Mouse (Mus musculus): ENCODE measurements around the gene Sec14l1. TPM values are rescaled to one million over a fixed set of nuclear protein-coding genes. Genes with fewer than 3 reads are reported as not detected.

Sec14l1 gene
- total and polyA plus RNA-seq, 3 experiments: 42.0 to 55.9 TPM; not detected in 1

GRCm38 (mm10) chr11:117076576-117077196, 38.3 kb upstream of the Sec14l1 start (continued):
- TF ChIP-seq ETS1 (IDR thresholded peaks at IDR 0.05; ENCODE audit: low read depth, low read length) (peak; percentile 40; the same call in 1 of the 2 replicates), SIN3A (IDR thresholded peaks at IDR 0.05; ENCODE audit: low read length) (peak; percentile 99), CHD1 (IDR thresholded peaks at IDR 0.05; ENCODE audit: low read depth, low read length) (no peak), NRF1 (IDR thresholded peaks at IDR 0.05; ENCODE audit: insufficient read depth, low read depth, low read length, poor library complexity, severe bottlenecking) (no peak), TAL1 (IDR thresholded peaks at IDR 0.05; ENCODE audit: low read length) (no peak), POLR2AphosphoS5 (IDR thresholded peaks at IDR 0.05; ENCODE audit: borderline replicate concordance, low read depth, low read length) (no peak), ELF1 (IDR thresholded peaks at IDR 0.05; ENCODE audit: low read depth, low read length) (peak; percentile 94), HCFC1 (IDR thresholded peaks at IDR 0.05; ENCODE audit: low read depth, low read length) (peak; percentile 94), KAT2A (conservative IDR thresholded peaks at IDR 0.05; ENCODE audit: low read depth, low read length) (peak; percentile 71), MAX (IDR thresholded peaks at IDR 0.05; ENCODE audit: low read length) (peak; percentile 84), POLR2A (IDR thresholded peaks at IDR 0.05; ENCODE audit: control insufficient read depth in 1 of 2, insufficient read depth in 1 of 2, low read depth in 1 of 2, low read length in 2 of 2, poor library complexity in 1 of 2) (peak; percentile 83 to 97; a peak in 3 of 4 replicates), RAD21 (IDR thresholded peaks at IDR 0.05; ENCODE audit: low read depth, low read length) (no peak)

- Histone ChIP-seq H3K27ac (ENCODE audit: control insufficient read depth, low read depth, low read length) (peak overlapping the region; percentile 66), H3K79me2 (ENCODE audit: control insufficient read depth, insufficient read depth, low read length, poor library complexity) (peaks cover 30% of the 10 kb centered on the region), H3K9ac (ENCODE audit: control insufficient read depth, low read depth, low read length, poor library complexity, severe bottlenecking) (peak overlapping the region; percentile 88), H3K36me3 (ENCODE audit: control insufficient read depth in 1 of 2, insufficient read depth in 2 of 2, low read length in 2 of 2) (peaks cover 4 to 30% of the 10 kb centered on the region in 2 experiments), H3K4me3 (ENCODE audit: control insufficient read depth in 1 of 2, insufficient read depth in 1 of 2, low read depth in 2 of 2, low read length in 2 of 2) (peak overlapping the region; percentile 74), H3K9me3 (replicated peaks; ENCODE audit: insufficient read depth, low read length) (no peaks in the 10 kb centered on the region), H3K27me3 (ENCODE audit: control insufficient read depth in 1 of 2, insufficient read depth in 2 of 2, low read length in 2 of 2) (no peaks in the 10 kb centered on the region), H3K4me1 (ENCODE audit: control insufficient read depth in 1 of 2, insufficient read depth in 2 of 2, low read length in 2 of 2) (peaks cover 7 to 48% of the 10 kb centered on the region in 2 experiments)
- TF ChIP-seq CHD2 (IDR thresholded peaks at IDR 0.05; ENCODE audit: low read length) (no peak), CHD1 (IDR thresholded peaks at IDR 0.05; ENCODE audit: low read depth, low read length) (peak; percentile 95; the same call in 1 of the 2 replicates)
- DNase-seq (ENCODE audit: low read depth, low spot score): no peak
Observed at GRCm38 (mm10) chr11:117077227-117077626, 37.7 kb upstream of the Sec14l1 start.

- Histone ChIP-seq H3K9ac (ENCODE audit: control insufficient read depth, low read depth, low read length, poor library complexity, severe bottlenecking) (peak overlapping the region; percentile 88), H3K27me3 (ENCODE audit: control insufficient read depth in 1 of 2, insufficient read depth in 2 of 2, low read length in 2 of 2) (no peaks in the 10 kb centered on the region), H3K27ac (ENCODE audit: control insufficient read depth, low read depth, low read length) (peak overlapping the region; percentile 5), H3K79me2 (ENCODE audit: control insufficient read depth, insufficient read depth, low read length, poor library complexity) (peaks cover 30% of the 10 kb centered on the region), H3K4me1 (ENCODE audit: control insufficient read depth in 1 of 2, insufficient read depth in 2 of 2, low read length in 2 of 2) (peaks cover 7 to 48% of the 10 kb centered on the region in 2 experiments), H3K36me3 (ENCODE audit: control insufficient read depth in 1 of 2, insufficient read depth in 2 of 2, low read length in 2 of 2) (peaks cover 4 to 30% of the 10 kb centered on the region in 2 experiments), H3K4me3 (ENCODE audit: control insufficient read depth in 1 of 2, insufficient read depth in 1 of 2, low read depth in 2 of 2, low read length in 2 of 2) (peak overlapping the region; percentile 74), H3K9me3 (replicated peaks; ENCODE audit: insufficient read depth, low read length) (no peaks in the 10 kb centered on the region)
- peak; percentile 36 for DNase-seq (ENCODE audit: low read depth, low spot score)
- no peak for TF ChIP-seq CTCF (IDR thresholded peaks at IDR 0.05 in 2 of 3, conservative IDR thresholded peaks at IDR 0.05 in 1 of 3; ENCODE audit: control insufficient read depth in 1 of 3, insufficient read depth in 1 of 3, low read depth in 2 of 3, low read length in 3 of 3, poor library complexity in 1 of 3, severe bottlenecking in 1 of 3)
- TF ChIP-seq CHD1 (IDR thresholded peaks at IDR 0.05; ENCODE audit: low read depth, low read length): no peak
- no peak for TF ChIP-seq BHLHE40 (IDR thresholded peaks at IDR 0.05; ENCODE audit: borderline replicate concordance, low read depth, low read length)
- TF ChIP-seq ELF1 (IDR thresholded peaks at IDR 0.05; ENCODE audit: low read depth, low read length): no peak
- TF ChIP-seq GABPA (IDR thresholded peaks at IDR 0.05; ENCODE audit: low read depth, low read length): no peak
- TF ChIP-seq ETS1 (IDR thresholded peaks at IDR 0.05; ENCODE audit: low read depth, low read length): no peak
- TF ChIP-seq ZKSCAN1 (IDR thresholded peaks at IDR 0.05; ENCODE audit: low read depth, low read length): no peak
- TF ChIP-seq MXI1 (IDR thresholded peaks at IDR 0.05; ENCODE audit: low read depth, low read length): peak; percentile 42; the same call in 1 of the 2 replicates
- TF ChIP-seq MAX (IDR thresholded peaks at IDR 0.05; ENCODE audit: low read length): 0 out of 2 replicates have a peak, but pooled peaks have one; percentile 32
- TF ChIP-seq RCOR1 (IDR thresholded peaks at IDR 0.05; ENCODE audit: low read depth, low read length): no peak
- TF ChIP-seq SIN3A (IDR thresholded peaks at IDR 0.05; ENCODE audit: low read length): no peak
- TF ChIP-seq E2F4 (IDR thresholded peaks at IDR 0.05; ENCODE audit: borderline replicate concordance, low read depth, low read length): no peak
- TF ChIP-seq NELFE (IDR thresholded peaks at IDR 0.05; ENCODE audit: low read depth, low read length): no peak
- TF ChIP-seq UBTF (IDR thresholded peaks at IDR 0.05; ENCODE audit: borderline replicate concordance, insufficient read depth, low read depth, low read length): no peak
- TF ChIP-seq HCFC1 (IDR thresholded peaks at IDR 0.05; ENCODE audit: low read depth, low read length): 0 out of 2 replicates have a peak, but pooled peaks have one; percentile 2
- TF ChIP-seq POLR2AphosphoS5 (IDR thresholded peaks at IDR 0.05; ENCODE audit: borderline replicate concordance, low read depth, low read length): no peak
- no peak for TF ChIP-seq TAL1 (IDR thresholded peaks at IDR 0.05; ENCODE audit: low read length)
- TF ChIP-seq ZC3H11A (IDR thresholded peaks at IDR 0.05; ENCODE audit: low read depth, low read length): no peak
- no peak for TF ChIP-seq JUND (IDR thresholded peaks at IDR 0.05; ENCODE audit: low read depth, low read length)
- 0 out of 2 replicates have a peak, but pooled peaks have one; percentile 22 for TF ChIP-seq POLR2AphosphoS2 (IDR thresholded peaks at IDR 0.05; ENCODE audit: low read length)
- no peak for TF ChIP-seq SMC3 (IDR thresholded peaks at IDR 0.05; ENCODE audit: low read depth, low read length)
- no peak for TF ChIP-seq USF1 (IDR thresholded peaks at IDR 0.05; ENCODE audit: low read depth, low read length)
Observed at GRCm38 (mm10) chr11:117077902-117078301, 37.1 kb upstream of the Sec14l1 start.

All from MEL (cell line).